Mouse (Mus musculus) heart, postnatal 36 days (tissue): ENCODE measurements around the gene Fyn. TPM values are rescaled to one million over a fixed set of nuclear protein-coding genes. Genes with fewer than 3 reads are reported as not detected.
A peak's percentile ranks its signal among the peaks of the same experiment; 100 is the strongest.

ENCODE experiments used
- DNase-seq, 2 experiments: peaks; one replicate each; pipeline ENCODE4 v3.0.0; 2021 to 2022
- intact Hi-C: fragments of 180-260 bp; cut with DNase I; formaldehyde crosslinking; loops from one replicate; pipeline ENCODE4 v1.15.1; 2025
- total RNA-seq, 2 experiments: library from RNA; stranded (reverse); gene quantifications; 2 replicates each; pipeline ENCODE4 v1.2.3; 2021

Gene Fyn
- total RNA-seq, 2 experiments from 2014 or later: 32.1 to 35.1 TPM

DNA sequence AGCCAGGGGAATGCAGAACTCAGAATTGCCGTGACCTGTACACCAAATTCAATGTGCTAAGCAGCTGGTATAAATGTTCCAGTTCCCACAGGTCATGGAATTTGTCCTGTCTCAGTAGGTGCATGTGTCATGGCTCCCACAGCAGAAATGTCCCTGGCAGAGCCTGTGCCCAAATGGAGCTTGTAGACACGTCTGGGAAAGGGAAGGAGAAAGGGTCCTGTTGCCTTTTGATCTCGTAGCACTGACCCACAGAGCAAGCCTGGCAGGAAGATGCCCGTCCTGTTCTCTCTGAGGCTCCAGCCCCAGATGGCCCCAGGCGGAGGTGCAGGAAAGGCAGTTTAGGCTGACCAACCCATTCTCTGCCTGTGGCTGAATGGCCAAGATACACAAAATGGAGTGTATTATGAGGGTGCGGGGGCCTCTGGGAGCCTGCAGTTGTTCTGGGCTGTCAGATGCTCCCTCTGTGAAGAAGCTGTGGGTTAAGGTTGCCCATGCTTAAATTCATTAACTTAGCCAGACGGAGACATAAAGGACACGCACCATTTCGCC, 183.1 kb downstream of the Fyn start:
- DNase-seq: no peak
- intact Hi-C loops: no loop called here

DNA sequence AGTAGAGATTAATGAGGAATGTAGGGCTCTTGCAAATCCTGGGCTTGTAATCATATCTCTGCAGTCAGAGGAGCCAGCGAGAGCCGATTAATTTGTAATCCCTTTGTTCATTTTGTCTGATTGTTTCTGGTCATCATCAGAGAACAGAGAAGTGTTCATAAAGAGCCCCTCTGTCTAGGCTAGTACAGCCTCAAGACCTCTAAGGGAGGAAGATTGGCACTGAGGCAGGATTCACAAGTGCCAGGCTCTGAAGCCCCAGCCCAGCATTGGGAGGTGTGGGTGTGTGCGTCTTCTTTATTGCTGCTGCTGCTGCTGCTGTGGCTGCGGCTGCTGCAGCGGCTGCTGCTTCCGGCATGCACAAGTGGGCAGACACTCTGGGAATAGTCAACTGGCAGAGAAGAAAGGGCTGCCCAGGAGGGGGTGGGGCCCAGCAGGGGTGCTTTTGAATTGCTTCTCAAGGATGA, 183.7 kb downstream of the Fyn start:
- intact Hi-C loops: no loop called here

DNA sequence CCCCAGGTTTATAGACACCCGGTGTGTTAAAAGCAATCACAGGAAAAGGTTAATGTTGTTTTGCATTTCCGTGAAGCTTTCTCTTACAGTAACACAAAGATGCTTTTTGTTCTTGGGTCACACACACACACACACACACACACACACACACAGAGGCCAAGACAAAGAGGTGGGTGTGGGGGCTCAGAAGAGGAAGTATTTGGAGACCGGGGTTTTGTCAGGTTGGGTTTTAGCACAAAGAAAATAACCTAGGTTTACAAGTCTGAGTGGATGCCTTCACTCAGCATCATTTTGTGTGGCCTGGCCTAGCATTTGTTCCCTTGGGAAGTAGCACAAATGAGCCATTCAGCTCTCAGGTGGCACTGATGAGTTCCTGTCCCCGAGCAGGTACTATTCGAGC, 184.2 kb downstream of the Fyn start:
- DNase-seq: no peak

More for the DNA sequence above, 183.7 kb downstream of the Fyn start:
- DNase-seq: no peak

DNA sequence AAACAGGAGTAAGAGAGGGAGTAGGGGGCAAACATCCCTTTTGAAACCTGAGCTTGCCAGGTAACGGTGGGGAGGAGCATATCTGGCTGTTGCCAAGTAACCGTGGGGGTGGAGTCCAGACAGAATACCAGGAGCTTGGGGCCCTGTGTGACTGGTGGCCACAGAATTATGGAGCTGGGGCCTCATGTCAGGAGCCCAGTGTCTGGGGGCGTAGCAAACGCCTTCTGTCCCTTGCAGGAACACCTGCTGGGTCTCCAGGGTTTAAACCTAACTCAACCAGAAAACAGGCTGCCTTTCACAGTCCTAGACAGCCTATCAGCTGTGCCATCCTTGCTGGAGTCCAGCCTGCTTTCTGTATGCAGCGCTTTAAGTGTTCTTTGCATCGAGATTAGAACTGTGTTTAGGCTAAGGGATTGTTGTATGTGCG, 186.6 kb downstream of the Fyn start:
- intact Hi-C loops: loop anchor here (5.0 kb wide), 1 partner anchor 57 kb away; the partner anchor contains the start of gene Traf3ip2
- no peak for DNase-seq

More for the DNA sequence above, 184.2 kb downstream of the Fyn start:
- intact Hi-C loops: no loop called here

DNA sequence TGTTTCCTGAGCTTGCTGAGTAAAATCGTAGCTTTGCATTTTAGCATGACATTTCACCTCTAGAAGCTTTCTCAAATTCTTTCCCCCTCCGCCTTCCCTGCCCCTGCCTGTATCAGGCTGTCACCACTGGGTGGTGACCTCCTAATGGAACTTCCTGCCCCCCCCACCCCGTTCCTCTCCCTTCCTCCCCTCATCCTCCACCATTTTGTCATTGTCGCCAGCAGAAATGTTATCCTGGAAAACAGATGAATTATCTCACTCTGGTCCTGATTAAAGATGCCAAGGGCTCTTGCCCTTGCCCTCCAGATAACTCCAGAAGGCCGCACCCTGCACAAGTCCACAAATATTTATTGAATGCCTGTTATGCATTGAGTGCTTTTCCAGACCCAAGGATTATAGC, 187.1 kb downstream of the Fyn start:
- DNase-seq: no peak
- intact Hi-C loops: loop anchor here (5.0 kb wide), 1 partner anchor 57 kb away; the partner anchor contains the start of gene Traf3ip2

DNA sequence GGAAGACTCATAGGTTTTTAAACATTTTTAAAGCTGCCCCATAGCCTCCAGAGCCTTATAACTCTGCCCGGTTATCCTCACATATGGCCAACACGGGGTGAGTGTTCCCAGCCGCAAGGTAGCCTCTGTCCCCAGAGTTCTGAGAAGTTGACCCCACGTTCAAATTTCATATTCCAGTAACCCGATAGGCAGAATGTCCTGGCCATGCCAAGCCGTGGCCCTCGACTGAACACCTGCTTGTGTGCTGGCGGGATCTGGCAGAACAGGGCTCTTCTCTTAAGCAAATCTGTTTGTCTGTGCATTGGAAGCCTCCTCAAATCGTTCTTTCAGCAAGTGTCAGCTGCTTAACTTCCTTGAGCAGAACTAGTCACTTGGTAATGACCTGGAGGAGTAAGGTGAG, 188.7 kb downstream of the Fyn start:
- intact Hi-C loops: loop anchor here (5.0 kb wide), 1 partner anchor 55 kb away; the partner anchor contains the start of gene Traf3ip2
- DNase-seq: no peak

DNA sequence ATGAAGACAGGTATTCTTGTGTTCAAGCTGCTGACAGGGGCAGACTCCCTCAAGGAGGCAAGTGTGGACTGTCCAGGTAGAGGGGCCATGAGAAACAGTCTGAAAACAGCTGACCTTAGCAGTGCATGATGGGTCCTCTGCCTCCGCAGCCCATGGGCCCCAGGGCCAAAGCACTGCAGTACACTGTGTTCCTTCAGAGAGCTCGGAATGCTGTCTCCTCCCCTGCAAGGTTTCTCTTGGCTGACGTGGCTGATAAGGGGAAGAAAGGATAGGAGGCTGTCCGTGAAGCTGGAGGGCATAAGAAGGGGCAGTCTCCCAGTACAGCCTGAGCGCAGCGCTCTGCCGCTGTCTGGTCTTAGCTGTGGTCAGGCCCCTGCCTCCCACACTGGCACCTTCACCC, 189.2 kb downstream of the Fyn start:
- peak; percentile 45 to 53 for DNase-seq
- intact Hi-C loops: loop anchor here (5.0 kb wide), 1 partner anchor 54 kb away; the partner anchor contains the start of gene Traf3ip2

DNA sequence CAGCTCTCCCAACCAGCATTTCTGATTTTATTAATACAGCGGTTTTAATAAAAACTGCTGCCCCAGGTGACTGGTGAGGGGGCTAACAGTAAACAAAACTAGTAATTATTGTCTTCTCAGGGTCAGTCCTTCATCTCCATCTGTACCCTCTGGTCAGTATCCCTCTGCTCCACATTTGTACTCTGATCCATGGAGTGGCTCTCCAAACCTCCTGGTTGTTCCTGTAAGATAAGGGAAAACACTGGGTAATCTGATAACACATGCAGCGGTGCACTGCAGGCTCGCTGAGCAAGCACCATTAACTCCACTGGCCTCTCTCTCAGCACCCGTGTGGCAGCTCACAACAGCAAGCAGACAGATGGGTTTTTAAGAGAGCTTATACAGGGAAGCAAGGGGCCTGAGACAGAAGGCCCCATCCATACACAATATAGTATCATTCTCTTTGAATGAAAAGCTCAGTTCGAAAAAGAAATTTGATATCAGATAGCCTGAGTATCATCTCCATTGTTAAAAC, 189.9 kb downstream of the Fyn start:
- intact Hi-C loops: loop anchor here (5.0 kb wide), 1 partner anchor 54 kb away; the partner anchor contains the start of gene Traf3ip2

DNA sequence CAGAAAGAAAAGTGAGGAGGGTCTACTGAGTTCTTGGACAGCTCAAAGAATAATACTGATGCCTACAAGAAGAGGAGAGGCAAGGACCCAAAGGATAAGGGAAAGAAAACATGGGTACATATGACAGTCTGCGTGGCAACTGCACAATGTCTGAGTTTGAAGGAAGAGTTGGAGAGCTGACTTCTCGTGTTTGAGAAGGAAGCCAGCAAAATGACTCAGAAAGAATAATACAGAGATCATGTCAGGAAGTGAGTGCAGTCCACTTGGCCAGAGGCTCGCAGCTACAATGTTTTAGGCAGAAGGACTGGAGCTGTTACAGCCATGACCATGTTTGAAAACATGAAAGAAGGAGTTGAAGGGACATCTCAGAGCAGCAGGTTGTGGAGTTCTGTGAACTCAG, 190.7 kb downstream of the Fyn start:
- DNase-seq: no peak

More for the DNA sequence above, 189.9 kb downstream of the Fyn start:
- DNase-seq: no peak

DNA sequence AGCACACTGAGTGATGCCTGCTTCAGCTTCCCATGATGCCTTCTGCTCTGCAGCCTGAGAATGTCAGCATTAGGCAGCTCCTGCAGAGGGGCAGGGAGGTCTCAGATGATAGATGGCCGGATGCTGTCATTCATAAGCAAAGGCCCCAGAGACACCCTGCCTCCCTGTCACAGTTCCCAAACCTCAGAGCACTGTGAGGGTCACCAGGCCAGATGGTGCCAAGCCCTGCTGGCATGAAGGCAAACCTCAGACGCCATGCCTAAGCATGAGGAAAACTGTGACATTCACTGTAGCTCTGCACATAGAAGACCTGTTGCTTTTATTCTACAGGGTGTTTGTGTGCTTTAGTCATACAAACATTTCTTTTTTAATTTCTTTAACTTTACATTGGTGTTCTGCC, 193.7 kb downstream of the Fyn start:
- intact Hi-C loops: no loop called here
- DNase-seq: no peak

More for the DNA sequence above, 190.7 kb downstream of the Fyn start:
- intact Hi-C loops: loop anchor here (5.0 kb wide), 1 partner anchor 53 kb away; the partner anchor contains the start of gene Traf3ip2

DNA sequence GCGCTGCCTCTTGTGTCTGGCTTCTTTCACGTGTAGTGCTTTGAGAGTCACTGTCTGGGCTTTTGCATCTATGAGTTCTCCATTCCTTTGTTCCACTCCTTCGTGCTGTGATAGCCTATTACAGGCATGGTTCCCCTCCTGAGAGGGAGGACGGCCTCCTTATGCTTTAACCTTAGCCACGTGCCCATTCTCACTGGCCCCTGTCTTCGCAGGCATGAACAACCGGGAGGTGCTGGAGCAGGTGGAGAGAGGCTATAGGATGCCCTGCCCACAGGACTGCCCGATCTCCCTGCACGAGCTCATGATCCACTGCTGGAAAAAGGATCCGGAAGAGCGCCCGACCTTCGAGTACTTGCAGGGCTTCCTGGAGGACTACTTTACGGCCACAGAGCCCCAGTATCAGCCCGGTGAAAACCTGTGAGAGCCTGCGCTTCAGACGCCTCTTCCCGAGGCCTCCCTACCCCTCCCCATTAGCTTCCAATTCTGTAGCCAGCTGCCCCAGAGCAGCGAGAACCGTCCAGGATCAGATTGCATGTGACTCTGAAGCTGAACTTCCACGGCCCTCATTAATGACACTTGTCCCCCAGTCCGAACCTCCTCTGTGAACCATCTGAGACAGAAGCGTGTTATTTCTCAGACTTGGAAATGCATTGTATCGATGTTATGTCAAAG, 195.0 kb downstream of the Fyn start:
- intact Hi-C loops: no loop called here
- no peak for DNase-seq

DNA sequence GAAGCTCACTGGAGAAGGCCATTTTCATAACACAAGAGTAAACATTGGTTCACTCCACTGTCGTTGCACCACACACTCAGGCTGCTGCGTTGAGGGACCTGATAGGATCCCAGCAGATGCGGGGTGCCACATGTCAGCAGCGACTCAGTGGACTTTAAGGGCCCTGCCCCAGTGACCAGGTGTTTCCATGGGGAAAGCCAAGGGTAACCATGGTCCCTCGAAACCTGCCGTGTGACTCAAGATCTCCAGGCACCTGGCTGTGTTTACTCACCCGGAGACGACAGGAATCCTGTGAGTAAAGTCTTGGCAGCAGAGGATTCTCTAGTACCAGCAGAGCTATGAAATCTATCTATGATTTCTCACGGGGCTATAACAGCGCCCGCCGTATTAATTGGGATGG, 198.2 kb downstream of the Fyn start:
- intact Hi-C loops: no loop called here
- DNase-seq: no peak

DNA sequence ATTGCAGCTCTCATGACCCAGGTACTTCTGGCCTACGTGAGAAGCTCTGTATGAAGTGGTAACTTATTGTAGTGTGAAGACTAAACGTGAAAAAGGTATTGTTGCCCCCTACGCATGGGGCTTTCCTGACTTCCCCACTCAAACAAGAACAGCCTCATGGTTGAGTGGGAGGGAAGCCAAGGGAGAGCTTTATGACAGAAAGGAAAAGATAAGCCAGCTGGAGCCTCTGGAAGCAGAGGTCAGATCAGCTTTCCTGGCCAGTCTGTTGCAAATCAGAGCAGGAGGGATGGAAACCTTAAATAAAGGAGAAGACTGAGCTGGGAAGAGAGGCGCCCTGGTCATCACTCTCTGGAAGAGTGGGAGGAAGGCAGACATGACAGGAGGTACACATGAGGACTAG, 200.3 kb downstream of the Fyn start:
- no peak for DNase-seq
- intact Hi-C loops: no loop called here

DNA sequence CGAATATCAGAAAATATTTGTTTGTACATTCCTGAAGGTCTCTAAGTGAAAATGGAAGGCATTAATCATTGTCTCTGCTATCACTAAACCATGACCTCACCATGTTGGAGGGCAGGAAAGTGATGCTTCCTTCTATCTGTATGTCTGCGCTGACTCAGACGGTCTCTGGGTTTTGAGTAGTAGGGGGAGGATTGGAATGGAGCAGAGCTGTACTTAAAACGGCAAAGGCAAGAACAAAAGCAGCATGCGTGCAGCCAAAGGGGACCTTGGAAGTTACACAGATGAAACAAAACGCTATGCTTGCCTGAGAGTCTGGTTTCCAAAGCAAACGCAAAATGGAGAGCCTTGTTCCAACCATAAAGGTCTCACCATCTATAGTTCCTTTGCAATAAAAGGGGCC, 202.4 kb downstream of the Fyn start:
- intact Hi-C loops: no loop called here

DNA sequence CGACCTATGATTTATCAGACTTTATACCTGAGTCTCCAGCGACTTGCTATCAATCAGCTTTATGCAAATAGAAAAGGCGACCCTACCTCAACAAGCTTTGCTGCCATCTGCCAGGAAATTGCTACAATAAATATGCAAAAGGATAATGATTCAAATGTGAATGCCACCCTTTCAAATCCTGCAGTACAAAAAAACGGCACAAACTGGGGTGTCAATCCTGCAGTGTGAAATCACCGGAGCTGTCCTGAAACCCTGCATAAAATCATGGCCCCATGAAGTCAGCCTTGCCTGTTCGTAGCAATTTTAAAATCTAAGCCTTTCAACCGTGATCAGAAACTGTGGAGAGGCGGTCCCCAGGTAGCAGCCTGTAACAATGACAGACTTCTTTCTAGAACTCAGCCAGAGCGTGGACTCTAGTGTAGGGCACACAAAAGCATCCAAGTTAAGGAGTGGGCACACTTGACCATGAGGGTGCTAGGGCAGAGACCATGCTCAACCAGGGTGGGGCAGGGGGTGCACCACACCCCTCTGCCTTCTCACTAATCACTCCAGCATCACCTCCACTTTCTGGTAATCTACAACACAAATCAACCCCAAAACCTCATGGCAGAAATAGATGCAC, 203.5 kb downstream of the Fyn start:
- intact Hi-C loops: no loop called here
- no peak for DNase-seq

More for the DNA sequence above, 202.4 kb downstream of the Fyn start:
- DNase-seq: no peak

DNA sequence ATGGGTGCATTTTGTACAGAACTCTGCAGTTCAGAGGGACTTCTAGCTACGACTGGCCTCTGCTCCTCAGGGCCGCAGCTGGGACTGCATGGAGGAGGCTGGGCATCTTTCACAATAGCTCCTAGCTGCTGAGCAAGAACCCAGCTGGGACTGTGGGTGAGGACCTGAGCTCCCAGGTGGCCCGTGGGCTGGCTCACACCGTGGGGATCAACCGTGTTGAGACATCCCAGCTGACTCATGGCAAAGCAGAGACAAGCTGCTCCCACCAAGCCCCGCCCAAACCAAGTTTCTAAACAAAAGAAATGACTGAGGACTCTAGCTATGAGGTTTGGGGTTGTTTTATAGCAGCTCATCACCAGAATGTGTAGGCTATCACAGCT, 204.0 kb downstream of the Fyn start:
- intact Hi-C loops: no loop called here
- no peak for DNase-seq

DNA sequence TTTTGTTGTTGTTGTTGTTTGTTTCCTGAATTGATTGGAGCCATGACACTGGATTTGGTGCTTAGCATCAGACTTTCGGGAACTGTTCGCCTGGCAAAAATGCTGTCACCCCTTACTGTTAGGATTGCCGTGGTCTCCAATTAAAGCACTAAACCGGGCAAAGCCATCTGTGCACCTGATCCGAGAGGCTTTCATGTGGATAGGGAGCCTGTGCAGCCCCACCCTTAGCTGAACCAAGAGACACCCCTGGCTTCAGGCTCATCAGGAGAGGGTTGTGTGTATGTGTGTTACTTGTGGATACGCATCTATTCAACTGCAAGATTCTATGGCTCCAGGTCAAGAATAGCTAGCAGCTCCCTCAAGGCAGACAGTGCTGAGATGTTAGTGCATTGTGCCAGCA, 207.8 kb downstream of the Fyn start:
- intact Hi-C loops: no loop called here

DNA sequence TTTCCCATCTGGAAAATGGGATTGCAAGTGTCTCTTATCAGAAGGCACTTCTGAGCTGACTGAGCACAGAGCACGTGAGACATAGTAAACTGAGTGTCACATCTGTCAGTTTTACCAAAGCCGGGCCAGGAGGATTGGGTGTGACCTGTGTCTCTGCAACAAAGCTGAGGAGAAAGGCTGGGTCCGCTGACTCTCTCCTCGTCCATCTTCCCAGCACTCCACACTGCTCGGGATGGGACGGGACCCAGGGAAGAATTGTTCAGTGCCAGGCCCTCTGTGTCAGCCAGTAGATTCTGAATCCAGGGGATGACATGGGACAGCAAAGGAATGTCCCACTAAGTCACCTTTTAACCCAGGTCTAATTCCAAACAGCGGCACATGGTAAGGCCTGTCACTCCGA, 211.8 kb downstream of the Fyn start:
- DNase-seq: no peak
- intact Hi-C loops: no loop called here

More for the DNA sequence above, 207.8 kb downstream of the Fyn start:
- no peak for DNase-seq

DNA sequence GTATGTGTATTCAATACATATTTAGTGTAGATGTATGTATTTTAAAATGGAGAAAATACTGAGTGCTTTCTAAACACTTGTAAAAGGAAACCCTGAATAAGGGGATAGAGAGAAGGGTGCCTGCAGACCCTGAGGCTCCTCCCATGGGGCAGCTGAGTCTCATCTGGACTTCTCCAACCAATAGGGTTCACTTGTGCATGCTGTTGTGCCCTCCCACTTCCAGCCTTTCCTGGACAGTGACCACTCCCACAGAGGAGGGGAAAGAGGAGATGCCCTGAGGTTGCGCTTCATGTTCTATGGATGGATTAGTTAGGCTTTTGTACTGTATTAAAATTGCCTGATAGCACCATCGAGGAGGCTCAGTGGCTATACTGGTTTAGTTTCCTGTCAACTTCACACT, 213.7 kb downstream of the Fyn start:
- intact Hi-C loops: no loop called here
- DNase-seq: no peak

DNA sequence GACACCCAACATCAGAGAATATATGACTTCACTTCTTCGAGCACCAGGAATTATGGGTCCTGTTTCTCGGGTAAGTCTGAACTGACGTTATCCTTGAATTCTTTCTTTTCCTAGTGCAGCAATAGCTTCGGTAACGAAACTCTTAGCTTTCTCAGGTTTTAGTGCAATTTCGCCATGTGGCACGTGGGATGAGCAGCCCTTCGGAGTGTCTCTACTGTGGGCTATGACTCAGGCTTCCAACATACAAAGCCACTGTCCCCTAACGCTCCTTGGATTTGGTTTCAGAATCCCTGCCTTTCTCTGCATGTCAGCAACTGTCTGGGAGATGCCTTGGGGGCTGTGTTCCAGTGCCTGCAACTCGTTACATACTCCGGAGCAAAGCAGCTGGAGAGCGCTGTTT, 215.1 kb downstream of the Fyn start:
- DNase-seq: no peak
- intact Hi-C loops: no loop called here

DNA sequence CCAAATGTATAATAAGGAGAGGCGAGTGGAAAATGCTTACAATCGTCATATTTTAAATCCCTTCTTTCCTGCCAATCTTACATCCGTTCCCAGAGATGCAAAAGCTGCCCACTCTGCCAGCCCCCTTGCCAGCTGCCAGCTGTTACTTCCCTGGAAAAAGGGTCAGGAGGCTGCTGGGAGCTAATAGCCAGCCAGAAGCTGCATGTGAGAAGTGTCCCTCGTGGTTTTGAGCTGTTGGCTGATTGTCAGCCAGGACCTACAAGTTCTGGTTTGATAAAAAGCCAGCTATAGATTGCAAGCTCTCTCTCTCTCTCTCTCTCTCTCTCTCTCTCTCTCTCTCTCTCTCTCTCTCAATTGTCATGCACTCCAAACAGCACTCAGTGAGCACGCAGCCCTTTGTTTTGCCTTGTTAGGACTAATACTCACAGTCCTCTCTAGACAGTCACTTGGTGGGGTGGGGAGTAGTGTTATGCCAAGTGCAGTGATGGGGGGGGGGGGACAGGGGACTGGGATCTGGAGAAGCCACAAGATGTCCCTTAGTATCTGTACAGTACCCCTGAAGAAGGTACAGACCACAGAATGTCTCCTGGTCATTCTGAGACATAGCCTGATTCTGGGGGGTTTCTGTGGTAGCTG, 218.8 kb downstream of the Fyn start:
- intact Hi-C loops: no loop called here
- DNase-seq: no peak
